Mouse (Mus musculus): Measurements from ENCODE around the gene Epb41l4b. TPM values are rescaled to one million over a fixed set of nuclear protein-coding genes. Genes with fewer than 3 reads are reported as not detected.

Epb41l4b gene
- polyA plus RNA-seq, 1 experiment from 2014 or later: 7.5 TPM

GRCm38 (mm10) chr4:57046160-57046571 is 97.1 kb downstream of the Epb41l4b start:
- H3K4me2 ChIP-seq (ENCODE audit: low read depth, low read length): no peak overlapping the region
- H3K4me3 ChIP-seq (replicated peaks; ENCODE audit: low read length): no peak overlapping the region
- no peak overlapping the region for H3K9ac ChIP-seq (ENCODE audit: low read length)
- WGBS: 69% methylated on average over 9 of the region's 9 CpGs
- H3K9me3 ChIP-seq (replicated peaks; ENCODE audit: control insufficient read depth, low read length): 0 out of 2 replicates have a peak, but pooled peaks cover 3% of the 10 kb centered on the region
- H3K27ac ChIP-seq (ENCODE audit: low read length): no peak overlapping the region
- H3K4me1 ChIP-seq (ENCODE audit: control insufficient read depth, insufficient read depth, low read length): no peaks in the 10 kb centered on the region
- H3K36me3 ChIP-seq (ENCODE audit: control insufficient read depth, insufficient read depth, low read length): no peaks in the 10 kb centered on the region
- ATAC-seq (ENCODE audit: insufficient read depth, low FRiP score): no peak
- no peaks in the 10 kb centered on the region for H3K27me3 ChIP-seq (ENCODE audit: control insufficient read depth, insufficient read depth, low read length)

DNA sequence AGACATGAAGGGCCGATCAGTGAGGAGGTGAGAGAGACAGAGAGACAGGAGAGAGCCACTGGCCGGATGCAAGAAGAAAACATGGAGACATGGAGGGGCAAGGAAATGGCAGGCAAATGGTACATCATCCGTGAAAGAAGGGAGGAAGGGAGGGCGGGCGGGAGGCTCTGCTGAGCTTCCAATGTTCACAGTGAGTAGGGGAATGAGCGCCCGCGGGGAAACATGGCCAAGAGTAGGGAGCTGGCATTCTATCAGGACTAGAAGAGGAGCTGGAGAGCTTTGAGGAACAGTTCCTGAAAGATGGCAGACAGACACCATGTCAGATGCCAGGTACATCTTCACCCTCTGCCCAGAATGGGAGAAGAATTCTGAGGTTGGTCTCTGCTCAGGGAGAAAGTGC is 99.6 kb downstream of the Epb41l4b start:
- Histone ChIP-seq H3K4me3 (replicated peaks; ENCODE audit: low read length) (no peak overlapping the region), H3K9me3 (replicated peaks; ENCODE audit: control insufficient read depth, low read length) (0 out of 2 replicates have a peak, but pooled peaks cover 3% of the 10 kb centered on the region), H3K27me3 (ENCODE audit: control insufficient read depth, insufficient read depth, low read length) (no peaks in the 10 kb centered on the region), H3K36me3 (ENCODE audit: control insufficient read depth, insufficient read depth, low read length) (no peaks in the 10 kb centered on the region), H3K9ac (ENCODE audit: low read length) (no peak overlapping the region), H3K4me2 (ENCODE audit: low read depth, low read length) (no peak overlapping the region), H3K4me1 (ENCODE audit: control insufficient read depth, insufficient read depth, low read length) (no peaks in the 10 kb centered on the region), H3K27ac (ENCODE audit: low read length) (no peak overlapping the region)
- no peak for ATAC-seq (ENCODE audit: insufficient read depth, low FRiP score)
- 89% methylated on average over 8 of the region's 8 CpGs for WGBS

DNA sequence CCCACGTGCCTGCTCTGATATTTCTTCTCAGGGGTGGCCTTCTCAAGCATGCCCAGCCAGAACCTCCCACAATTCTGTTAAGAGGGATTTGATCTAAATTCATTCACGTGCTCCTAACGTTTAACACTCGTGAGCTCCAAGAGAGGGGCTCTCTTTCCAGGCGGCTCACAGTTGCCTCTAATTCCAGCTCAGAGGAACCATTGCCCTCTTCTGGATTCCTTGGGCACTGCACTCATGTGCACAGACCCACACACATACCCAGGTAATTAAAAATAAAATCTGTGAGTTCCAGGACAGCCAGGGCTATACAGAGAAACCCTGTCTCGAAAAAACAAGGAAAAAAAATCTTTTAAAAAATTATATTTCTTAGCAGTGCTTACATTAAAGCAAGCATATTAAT is 101.6 kb downstream of the Epb41l4b start:
- H3K4me1 ChIP-seq (ENCODE audit: control insufficient read depth, insufficient read depth, low read length): no peaks in the 10 kb centered on the region
- WGBS: 88% methylated on average over 6 of the region's 6 CpGs
- H3K36me3 ChIP-seq (ENCODE audit: control insufficient read depth, insufficient read depth, low read length): no peaks in the 10 kb centered on the region
- ATAC-seq (ENCODE audit: insufficient read depth, low FRiP score): no peak
- H3K9me3 ChIP-seq (replicated peaks; ENCODE audit: control insufficient read depth, low read length): 0 out of 2 replicates have a peak, but pooled peaks cover 3% of the 10 kb centered on the region
- no peak overlapping the region for H3K27ac ChIP-seq (ENCODE audit: low read length)
- no peak overlapping the region for H3K4me3 ChIP-seq (replicated peaks; ENCODE audit: low read length)
- no peak overlapping the region for H3K4me2 ChIP-seq (ENCODE audit: low read depth, low read length)
- no peaks in the 10 kb centered on the region for H3K27me3 ChIP-seq (ENCODE audit: control insufficient read depth, insufficient read depth, low read length)
- H3K9ac ChIP-seq (ENCODE audit: low read length): no peak overlapping the region

GRCm38 (mm10) chr4:57041211-57041610 is 102.0 kb downstream of the Epb41l4b start:
- no peak for ATAC-seq (ENCODE audit: insufficient read depth, low FRiP score)
- Histone ChIP-seq H3K27me3 (ENCODE audit: control insufficient read depth, insufficient read depth, low read length) (no peaks in the 10 kb centered on the region), H3K36me3 (ENCODE audit: control insufficient read depth, insufficient read depth, low read length) (no peaks in the 10 kb centered on the region), H3K4me3 (replicated peaks; ENCODE audit: low read length) (no peak overlapping the region), H3K4me2 (ENCODE audit: low read depth, low read length) (no peak overlapping the region), H3K9me3 (replicated peaks; ENCODE audit: control insufficient read depth, low read length) (0 out of 2 replicates have a peak, but pooled peaks cover 3% of the 10 kb centered on the region), H3K27ac (ENCODE audit: low read length) (no peak overlapping the region), H3K9ac (ENCODE audit: low read length) (no peak overlapping the region), H3K4me1 (ENCODE audit: control insufficient read depth, insufficient read depth, low read length) (no peaks in the 10 kb centered on the region)
- WGBS: 91% methylated on average over 4 of the region's 4 CpGs

- 68% methylated on average over 8 of the region's 8 CpGs for WGBS
- H3K4me3 ChIP-seq (replicated peaks; ENCODE audit: low read length): no peak overlapping the region
- H3K9ac ChIP-seq (ENCODE audit: low read length): no peak overlapping the region
- H3K36me3 ChIP-seq (ENCODE audit: control insufficient read depth, insufficient read depth, low read length): no peaks in the 10 kb centered on the region
- H3K9me3 ChIP-seq (replicated peaks; ENCODE audit: control insufficient read depth, low read length): 0 out of 2 replicates have a peak, but pooled peaks cover 3% of the 10 kb centered on the region
- ATAC-seq (ENCODE audit: insufficient read depth, low FRiP score): no peak
- no peak overlapping the region for H3K27ac ChIP-seq (ENCODE audit: low read length)
- H3K4me1 ChIP-seq (ENCODE audit: control insufficient read depth, insufficient read depth, low read length): no peaks in the 10 kb centered on the region
- H3K4me2 ChIP-seq (ENCODE audit: low read depth, low read length): no peak overlapping the region
- no peaks in the 10 kb centered on the region for H3K27me3 ChIP-seq (ENCODE audit: control insufficient read depth, insufficient read depth, low read length)
Measured at GRCm38 (mm10) chr4:57040481-57040880, 102.8 kb downstream of the Epb41l4b start.

- Histone ChIP-seq H3K27me3 (ENCODE audit: control insufficient read depth, insufficient read depth, low read length) (no peaks in the 10 kb centered on the region), H3K9me3 (replicated peaks; ENCODE audit: control insufficient read depth, low read length) (0 out of 2 replicates have a peak, but pooled peaks cover 3% of the 10 kb centered on the region), H3K36me3 (ENCODE audit: control insufficient read depth, insufficient read depth, low read length) (no peaks in the 10 kb centered on the region), H3K4me1 (ENCODE audit: control insufficient read depth, insufficient read depth, low read length) (no peaks in the 10 kb centered on the region), H3K4me2 (ENCODE audit: low read depth, low read length) (peak overlapping the region; percentile 47), H3K27ac (ENCODE audit: low read length) (no peak overlapping the region), H3K4me3 (replicated peaks; ENCODE audit: low read length) (peak overlapping the region; percentile 30), H3K9ac (ENCODE audit: low read length) (peak overlapping the region; percentile 20; the same call in 1 of the 2 replicates)
- 18% methylated on average over 20 of the region's 23 CpGs for WGBS
- ATAC-seq (ENCODE audit: insufficient read depth, low FRiP score): no peak
Measured at GRCm38 (mm10) chr4:57039127-57040031, 103.9 kb downstream of the Epb41l4b start.

DNA sequence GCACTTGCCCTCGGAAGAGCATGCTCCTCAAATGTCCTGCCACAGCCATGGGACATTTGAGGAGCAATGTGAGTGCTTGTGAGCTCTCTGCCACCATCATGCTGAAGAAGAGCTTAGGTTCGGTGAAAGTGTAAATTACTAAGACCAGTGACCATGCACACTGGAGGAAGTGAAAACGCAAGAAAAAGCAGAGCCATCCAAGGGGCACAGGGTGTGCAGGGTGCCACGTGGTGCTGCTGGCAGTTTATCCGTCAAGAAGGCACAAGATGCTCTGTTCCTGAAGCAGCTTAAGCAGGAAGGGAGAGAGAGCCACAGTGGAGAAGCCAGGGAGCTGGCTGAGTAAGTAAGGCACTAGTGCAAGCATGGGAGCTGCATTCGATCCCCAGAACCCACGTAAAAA is 105.7 kb downstream of the Epb41l4b start:
- no peak overlapping the region for H3K9ac ChIP-seq (ENCODE audit: low read length)
- no peak overlapping the region for H3K4me3 ChIP-seq (replicated peaks; ENCODE audit: low read length)
- H3K27me3 ChIP-seq (ENCODE audit: control insufficient read depth, insufficient read depth, low read length): no peaks in the 10 kb centered on the region
- 78% methylated on average over 7 of the region's 7 CpGs for WGBS
- 0 out of 2 replicates have a peak, but pooled peaks cover 3% of the 10 kb centered on the region for H3K9me3 ChIP-seq (replicated peaks; ENCODE audit: control insufficient read depth, low read length)
- H3K4me2 ChIP-seq (ENCODE audit: low read depth, low read length): no peak overlapping the region
- H3K4me1 ChIP-seq (ENCODE audit: control insufficient read depth, insufficient read depth, low read length): no peaks in the 10 kb centered on the region
- no peaks in the 10 kb centered on the region for H3K36me3 ChIP-seq (ENCODE audit: control insufficient read depth, insufficient read depth, low read length)
- ATAC-seq (ENCODE audit: insufficient read depth, low FRiP score): no peak
- H3K27ac ChIP-seq (ENCODE audit: low read length): no peak overlapping the region

DNA sequence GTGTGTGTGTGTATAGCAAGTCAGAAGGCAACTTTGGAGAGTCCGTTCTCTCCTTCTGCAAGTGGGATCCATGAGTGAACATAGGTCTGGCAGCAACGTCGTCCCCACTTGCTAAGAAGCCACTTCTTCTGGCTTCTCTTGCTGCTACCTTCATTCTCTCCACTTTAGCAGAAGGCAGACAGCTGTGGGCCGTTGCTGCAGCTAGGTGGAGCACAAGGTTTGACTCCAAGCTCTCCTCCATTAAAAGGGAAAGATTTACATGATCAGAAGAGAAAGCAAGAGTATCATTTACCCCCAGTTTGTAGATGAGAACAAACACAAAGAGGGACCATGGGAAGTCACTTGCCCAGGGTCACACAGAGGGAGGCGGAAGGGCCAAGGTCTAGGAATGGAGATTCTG is 109.1 kb downstream of the Epb41l4b start:
- Histone ChIP-seq H3K4me2 (ENCODE audit: low read depth, low read length) (no peak overlapping the region), H3K27ac (ENCODE audit: low read length) (no peak overlapping the region), H3K27me3 (ENCODE audit: control insufficient read depth, insufficient read depth, low read length) (no peaks in the 10 kb centered on the region), H3K4me1 (ENCODE audit: control insufficient read depth, insufficient read depth, low read length) (no peaks in the 10 kb centered on the region), H3K9ac (ENCODE audit: low read length) (no peak overlapping the region), H3K36me3 (ENCODE audit: control insufficient read depth, insufficient read depth, low read length) (no peaks in the 10 kb centered on the region), H3K4me3 (replicated peaks; ENCODE audit: low read length) (no peak overlapping the region), H3K9me3 (replicated peaks; ENCODE audit: control insufficient read depth, low read length) (no peaks in the 10 kb centered on the region)
- WGBS: 74% methylated on average over 5 of the region's 5 CpGs
- ATAC-seq (ENCODE audit: insufficient read depth, low FRiP score): no peak

DNA sequence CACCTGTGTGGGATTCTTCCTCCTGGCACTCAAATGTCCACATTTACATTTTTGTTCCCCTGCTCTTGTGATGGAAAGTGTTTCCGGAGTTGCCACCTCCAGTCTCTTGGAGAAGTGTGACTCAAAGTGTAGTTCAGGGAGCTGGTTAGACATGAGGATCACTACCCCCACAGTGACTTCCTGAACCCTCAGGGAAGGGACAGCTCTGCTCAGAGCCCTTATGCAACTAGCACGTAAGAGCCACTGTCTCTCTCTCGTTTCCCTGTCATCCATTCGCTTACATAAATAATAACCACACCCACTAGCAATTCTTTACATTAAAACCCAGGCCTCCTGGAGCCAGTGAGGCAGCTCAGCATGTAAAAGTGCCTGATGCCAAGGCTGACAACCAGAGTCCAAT is 111.8 kb downstream of the Epb41l4b start:
- ATAC-seq (ENCODE audit: insufficient read depth, low FRiP score): no peak
- H3K9ac ChIP-seq (ENCODE audit: low read length): no peak overlapping the region
- no peaks in the 10 kb centered on the region for H3K4me1 ChIP-seq (ENCODE audit: control insufficient read depth, insufficient read depth, low read length)
- H3K9me3 ChIP-seq (replicated peaks; ENCODE audit: control insufficient read depth, low read length): no peaks in the 10 kb centered on the region
- no peak overlapping the region for H3K4me3 ChIP-seq (replicated peaks; ENCODE audit: low read length)
- no peak overlapping the region for H3K27ac ChIP-seq (ENCODE audit: low read length)
- H3K36me3 ChIP-seq (ENCODE audit: control insufficient read depth, insufficient read depth, low read length): no peaks in the 10 kb centered on the region
- H3K4me2 ChIP-seq (ENCODE audit: low read depth, low read length): no peak overlapping the region
- no peaks in the 10 kb centered on the region for H3K27me3 ChIP-seq (ENCODE audit: control insufficient read depth, insufficient read depth, low read length)
- WGBS: 47% methylated on average over 4 of the region's 4 CpGs
